Mouse (Mus musculus) lung, embryonic 16.5 days (tissue): ENCODE results near the gene Ptges2. TPM values are rescaled to one million over a fixed set of nuclear protein-coding genes. Genes with fewer than 3 reads are reported as not detected.

Experiments
- ATAC-seq: fragments of 200-750 bp; cut with Nextera tagmentation; 2 replicates; pipeline ENCODE4 v1.8.0; 2017; ENCODE audit warnings: low read depth, mild to moderate bottlenecking, moderate library complexity
- H3K27ac ChIP-seq: fragments of 300-500 bp; sonication (generic); 2 replicates; pipeline ENCODE4 v1.5.1; 2014; ENCODE audit warnings: mild to moderate bottlenecking, control low read depth, low read length
- H3K27me3 ChIP-seq: fragments of 300-500 bp; sonication (generic); 2 replicates; pipeline ENCODE4 v1.6.1; 2014; ENCODE audit warnings: low read depth, low read length, mixed read lengths; ENCODE audit not compliant: control insufficient read depth, insufficient read depth
- H3K36me3 ChIP-seq: fragments of 300-500 bp; sonication (generic); 2 replicates; pipeline ENCODE4 v1.6.1; 2014; ENCODE audit warnings: low read length; ENCODE audit not compliant: control insufficient read depth, insufficient read depth
- H3K4me1 ChIP-seq: fragments of 300-500 bp; sonication (generic); replicated peaks from 2 replicates; pipeline ENCODE4 v1.6.1; 2014; ENCODE audit warnings: low read length, mixed read lengths; ENCODE audit not compliant: control insufficient read depth, insufficient read depth
- H3K4me2 ChIP-seq: fragments of 300-500 bp; sonication (generic); 2 replicates; pipeline ENCODE4 v1.6.1; 2014; ENCODE audit warnings: low read depth, low read length, control low read depth
- H3K4me3 ChIP-seq: fragments of 300-500 bp; sonication (generic); 2 replicates; pipeline ENCODE4 v1.5.1; 2014; ENCODE audit warnings: mild to moderate bottlenecking, low read length, control low read depth
- H3K9ac ChIP-seq: fragments of 300-500 bp; sonication (generic); 2 replicates; pipeline ENCODE4 v1.6.1; 2014; ENCODE audit warnings: low read length, control low read depth
- H3K9me3 ChIP-seq: fragments of 300-500 bp; sonication (generic); 2 replicates; pipeline ENCODE4 v1.6.1; 2016; ENCODE audit warnings: low read length; ENCODE audit not compliant: control insufficient read depth
- WGBS: fragments of 180-500 bp; shearing (Covaris S2); extraction: QIAGEN DNeasy Blood & Tissue Kit; methylation state at CpG from one replicate; pipeline ENCODE4 v1.1.7; 2014; 5-methylcytosine and 5-hydroxymethylcytosine counted together
- polyA plus RNA-seq: library from polyadenylated mRNA; unstranded; fragments of >200 nt; fragmentation: Nextera tagmentation; extraction: Ambion mirVana; gene quantifications from 2 replicates; pipeline ENCODE4 v1.2.1, GENCODE M21; 2015

Gene Ptges2
- polyA plus RNA-seq, 1 experiment from 2014 or later: 20.6 TPM

GRCm38 (mm10) chr2:32382689-32383088 is 13.0 kb upstream of the Ptges2 start:
- Histone ChIP-seq H3K27ac (no peak overlapping the region), H3K4me2 (no peak overlapping the region), H3K4me3 (no peak overlapping the region), H3K9ac (no peak overlapping the region), H3K4me1 (peaks cover 10% of the 10 kb centered on the region), H3K36me3 (peaks cover 12% of the 10 kb centered on the region), H3K27me3 (peaks cover 3% of the 10 kb centered on the region; the same call in 1 of the 2 replicates), H3K9me3 (no peaks in the 10 kb centered on the region)
- ATAC-seq: no peak
- WGBS: 78% methylated on average over 2 of the region's 2 CpGs

DNA sequence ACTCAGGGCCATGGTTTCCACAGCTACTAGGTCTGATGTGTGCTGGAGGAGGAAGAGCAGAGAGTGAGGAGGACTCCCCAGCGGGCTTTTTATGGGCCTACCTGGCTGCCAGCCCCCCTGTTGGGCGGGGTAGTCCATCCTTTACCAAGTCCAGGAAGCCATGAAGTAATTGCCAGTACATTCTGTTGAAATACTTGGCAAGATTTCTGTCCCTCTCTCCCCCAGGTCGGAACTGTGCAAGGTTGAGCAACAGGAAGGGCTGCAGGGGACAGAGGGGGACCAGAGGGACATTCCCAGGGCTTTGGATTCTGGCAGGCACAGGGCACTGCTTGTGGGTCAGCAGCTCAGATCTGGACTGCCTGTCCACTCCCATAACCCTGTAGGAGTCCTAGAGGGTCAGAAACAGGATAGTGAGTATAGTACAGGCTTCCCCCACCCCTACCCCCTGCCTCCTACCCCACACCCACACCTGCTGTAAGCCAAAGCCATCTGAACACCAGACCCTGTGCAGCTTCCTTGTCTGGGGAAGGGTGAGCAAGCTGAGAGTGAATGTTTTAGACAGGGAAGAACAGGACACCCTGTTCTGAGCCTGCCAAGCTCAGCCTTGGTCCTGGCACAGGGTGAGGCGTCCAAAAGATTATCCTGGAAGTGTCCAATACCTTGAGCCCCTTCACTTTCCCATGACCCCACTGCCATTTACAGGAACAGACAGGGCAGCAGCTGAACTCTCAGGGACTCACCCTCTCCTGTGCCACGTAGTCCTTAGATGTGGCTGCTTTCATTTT is 7.8 kb upstream of the Ptges2 start, which contains the start of gene Lcn2:
Gene Lcn2 (minus strand): TSS at position 547 of the 785 bp plus-strand sequence.
- Histone ChIP-seq H3K27me3 (peaks cover 3% of the 10 kb centered on the region; the same call in 1 of the 2 replicates), H3K9ac (0 out of 2 replicates have a peak within 1 kb of the TSS, but pooled peaks have one; percentile 20), H3K4me2 (no peak within 1 kb of the TSS), H3K4me3 (no peak within 1 kb of the TSS), H3K9me3 (no peaks in the 10 kb centered on the region), H3K36me3 (no peaks in the 10 kb centered on the region), H3K4me1 (no peaks in the 10 kb centered on the region), H3K27ac (no peak within 1 kb of the TSS)
- no peak; the same call in 1 of the 2 replicates for ATAC-seq
- 50% methylated on average over 5 of the region's 5 CpGs for WGBS

DNA sequence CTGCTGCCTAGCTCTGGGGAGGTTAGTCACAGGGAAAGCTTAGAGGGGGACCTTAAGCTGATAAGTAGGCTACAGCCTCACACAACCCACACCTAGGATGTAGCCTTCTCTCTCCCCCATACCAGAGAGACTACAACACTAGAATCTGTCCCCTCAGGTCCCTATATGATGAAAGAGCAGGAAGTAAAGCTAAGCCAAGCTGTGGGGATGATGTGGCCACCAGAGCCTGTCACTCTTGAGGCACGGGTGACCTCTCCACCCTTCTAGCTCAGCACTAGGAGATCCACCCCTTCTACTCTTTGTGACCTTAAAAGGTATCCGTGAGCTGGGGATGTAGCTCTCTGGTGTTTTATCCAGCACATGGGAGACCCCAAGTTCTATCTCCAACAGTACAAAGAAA is 6.5 kb upstream of the Ptges2 start:
- 67% methylated on average over 2 of the region's 2 CpGs for WGBS
- ATAC-seq: no peak
- H3K9me3 ChIP-seq: no peaks in the 10 kb centered on the region
- H3K27ac ChIP-seq: no peak overlapping the region
- no peaks in the 10 kb centered on the region for H3K36me3 ChIP-seq
- no peaks in the 10 kb centered on the region for H3K4me1 ChIP-seq
- H3K9ac ChIP-seq: no peak overlapping the region
- no peaks in the 10 kb centered on the region for H3K27me3 ChIP-seq
- no peak overlapping the region for H3K4me2 ChIP-seq
- no peak overlapping the region for H3K4me3 ChIP-seq

GRCm38 (mm10) chr2:32390871-32391270 is 4.8 kb upstream of the Ptges2 start:
- no peak for ATAC-seq
- WGBS: 52% methylated on average over 8 of the region's 8 CpGs
- Histone ChIP-seq H3K9ac (no peak overlapping the region), H3K9me3 (no peaks in the 10 kb centered on the region), H3K36me3 (no peaks in the 10 kb centered on the region), H3K27me3 (no peaks in the 10 kb centered on the region), H3K4me1 (peaks cover 2% of the 10 kb centered on the region; the same call in 1 of the 2 replicates), H3K4me3 (no peak overlapping the region), H3K4me2 (no peak overlapping the region), H3K27ac (no peak overlapping the region)

DNA sequence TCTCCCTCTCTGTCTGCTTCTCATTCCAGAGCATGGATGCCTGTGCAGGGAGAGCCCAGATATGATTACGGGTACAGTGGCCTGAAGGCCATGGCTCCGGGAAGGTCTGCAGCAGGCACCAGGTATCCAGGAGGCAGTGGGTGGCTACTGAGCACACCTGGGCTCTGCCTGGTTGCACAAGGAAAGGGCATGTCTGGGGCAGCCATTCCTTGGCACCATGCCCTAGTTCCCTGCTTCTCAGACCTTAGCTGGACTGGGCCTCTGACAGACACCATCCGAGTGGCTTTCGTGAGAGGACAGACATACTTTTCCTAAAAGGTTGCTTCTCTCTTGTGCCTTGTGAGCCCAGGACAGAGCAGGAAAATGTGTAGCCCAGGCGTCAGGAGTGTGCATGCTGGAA is 3.6 kb upstream of the Ptges2 start:
- peaks cover 7% of the 10 kb centered on the region for H3K4me1 ChIP-seq
- no peak for ATAC-seq
- no peaks in the 10 kb centered on the region for H3K36me3 ChIP-seq
- H3K4me2 ChIP-seq: no peak overlapping the region
- H3K27ac ChIP-seq: no peak overlapping the region
- 74% methylated on average over 5 of the region's 5 CpGs for WGBS
- no peaks in the 10 kb centered on the region for H3K27me3 ChIP-seq
- no peak overlapping the region for H3K9ac ChIP-seq
- H3K9me3 ChIP-seq: no peaks in the 10 kb centered on the region
- H3K4me3 ChIP-seq: no peak overlapping the region

DNA sequence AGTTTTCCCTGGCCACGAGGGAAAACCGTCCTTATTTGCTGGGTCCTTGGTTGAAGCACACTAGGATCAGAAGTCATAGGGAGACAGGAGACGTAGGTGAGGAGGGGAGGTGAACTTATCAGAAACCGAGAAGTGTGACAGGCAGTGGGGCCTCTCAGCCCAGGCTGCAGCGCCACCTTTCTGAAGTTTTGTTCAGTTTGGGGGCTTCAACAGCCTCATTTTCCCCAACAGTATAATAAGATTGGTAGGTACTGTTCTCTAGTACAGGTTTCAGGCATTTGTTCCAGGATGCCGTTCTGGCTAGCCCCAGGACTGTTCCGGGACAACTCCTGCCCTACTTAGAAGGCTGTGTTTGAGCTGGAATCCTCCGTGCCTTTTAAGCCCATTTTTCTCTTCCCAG is 723 bp upstream of the Ptges2 start:
- 2% methylated on average over 8 of the region's 8 CpGs for WGBS
- ATAC-seq: no peak
- no peaks in the 10 kb centered on the region for H3K36me3 ChIP-seq

DNA sequence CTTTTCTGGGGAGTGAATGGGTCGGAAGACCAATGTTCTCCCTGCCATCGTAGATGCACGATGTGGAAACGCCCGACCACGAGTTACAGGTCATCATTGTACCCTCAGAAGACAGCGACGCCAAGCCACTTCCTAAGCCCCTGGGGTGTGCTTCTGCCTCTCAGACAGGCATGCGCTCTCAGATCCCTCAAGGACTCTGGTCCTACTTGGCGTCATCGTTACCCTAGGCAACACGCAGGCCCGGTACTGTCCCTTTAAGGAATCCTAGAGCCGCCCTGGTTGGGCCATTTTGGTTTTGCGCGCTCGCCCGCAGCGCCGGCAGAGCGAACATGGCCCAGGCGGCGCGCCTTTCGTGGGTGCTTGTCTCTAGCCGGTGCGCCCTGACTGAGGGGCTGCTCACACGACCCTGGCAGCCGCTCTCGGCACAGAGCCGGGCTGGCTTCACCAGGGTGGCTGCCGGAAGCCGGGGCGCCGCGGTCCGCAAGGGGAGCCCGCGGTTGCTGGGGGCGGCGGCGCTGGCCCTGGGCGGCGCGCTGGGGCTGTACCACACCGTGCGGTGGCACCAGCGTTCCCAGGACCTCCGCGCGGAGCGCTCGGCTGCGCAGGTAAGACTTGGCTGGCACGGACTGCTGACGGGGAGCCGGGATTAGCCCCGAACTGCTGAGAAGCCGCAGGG is 388 bp downstream of the Ptges2 start:
- H3K4me2 ChIP-seq: peak overlapping the region; percentile 97
- H3K9me3 ChIP-seq: no peaks in the 10 kb centered on the region
- peaks cover 13% of the 10 kb centered on the region for H3K4me1 ChIP-seq
- ATAC-seq: peak; percentile 95
- H3K4me3 ChIP-seq: peak overlapping the region; percentile 70
- WGBS: under 1% methylated on average over 59 of the region's 59 CpGs
- peak overlapping the region; percentile 96 for H3K27ac ChIP-seq
- no peaks in the 10 kb centered on the region for H3K27me3 ChIP-seq
- peaks cover 2% of the 10 kb centered on the region; the same call in 1 of the 2 replicates for H3K36me3 ChIP-seq
- peak overlapping the region; percentile 77 for H3K9ac ChIP-seq

More for the DNA sequence above, 723 bp upstream of the Ptges2 start:
- H3K27ac ChIP-seq: peak overlapping the region; percentile 96
- no peaks in the 10 kb centered on the region for H3K27me3 ChIP-seq
- H3K4me1 ChIP-seq: peaks cover 13% of the 10 kb centered on the region
- H3K9me3 ChIP-seq: no peaks in the 10 kb centered on the region
- H3K4me3 ChIP-seq: peak overlapping the region; percentile 70
- peak overlapping the region; percentile 97 for H3K4me2 ChIP-seq
- peak overlapping the region; percentile 77 for H3K9ac ChIP-seq

DNA sequence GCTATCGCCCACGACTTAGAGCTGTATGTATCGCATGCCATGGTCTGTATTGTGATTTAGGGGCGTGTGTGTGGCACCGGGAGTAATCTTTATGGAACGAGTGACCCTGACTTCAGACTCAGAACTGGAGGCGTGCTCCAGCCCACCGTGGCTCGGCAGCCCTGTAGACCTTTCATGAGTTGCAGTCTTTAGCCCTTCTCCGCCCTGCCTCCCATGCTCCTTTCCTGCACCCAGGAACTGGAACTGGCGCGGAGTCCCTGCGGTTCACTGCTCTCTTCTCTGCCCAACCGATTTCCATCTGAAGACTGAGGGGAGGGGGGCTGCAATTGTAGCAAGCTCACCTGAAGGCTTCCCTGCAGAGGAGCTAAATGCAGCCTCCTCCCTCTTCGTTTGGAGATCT is 999 bp downstream of the Ptges2 start:
- peak overlapping the region; percentile 77 for H3K9ac ChIP-seq
- peak overlapping the region; percentile 70 for H3K4me3 ChIP-seq
- no peak for ATAC-seq
- H3K4me1 ChIP-seq: peaks cover 13% of the 10 kb centered on the region
- under 1% methylated on average over 15 of the region's 15 CpGs for whole genome bisulfite sequencing
- H3K27me3 ChIP-seq: no peaks in the 10 kb centered on the region
- H3K9me3 ChIP-seq: no peaks in the 10 kb centered on the region
- peak overlapping the region; percentile 97 for H3K4me2 ChIP-seq
- H3K36me3 ChIP-seq: peaks cover 6% of the 10 kb centered on the region; the same call in 1 of the 2 replicates
- H3K27ac ChIP-seq: peak overlapping the region; percentile 96

DNA sequence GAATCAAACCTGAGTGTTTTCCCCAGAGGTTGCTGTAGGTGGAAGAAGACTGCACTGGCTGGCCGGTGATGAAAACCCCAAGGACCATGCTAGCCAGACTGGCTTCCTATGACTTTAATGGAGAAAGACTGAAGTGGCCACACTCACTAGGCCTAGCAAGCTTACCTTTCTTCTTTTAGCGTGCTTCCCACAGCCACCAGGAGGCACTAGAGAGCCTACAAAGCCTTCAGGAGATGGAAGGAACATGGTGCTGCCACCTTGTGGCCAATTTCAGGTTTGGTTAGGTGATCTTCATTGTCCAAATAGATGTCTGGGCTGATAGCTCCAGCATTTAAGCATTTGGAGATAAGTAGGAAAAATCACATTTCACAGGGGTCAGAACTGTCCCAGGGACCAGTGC is 9.0 kb downstream of the Ptges2 start:
- H3K27me3 ChIP-seq: no peaks in the 10 kb centered on the region
- H3K9me3 ChIP-seq: no peaks in the 10 kb centered on the region
- peaks cover 3% of the 10 kb centered on the region; the same call in 1 of the 2 replicates for H3K4me1 ChIP-seq
- H3K4me2 ChIP-seq: no peak overlapping the region
- peaks cover 11% of the 10 kb centered on the region; the same call in 1 of the 2 replicates for H3K36me3 ChIP-seq
- no peak overlapping the region for H3K9ac ChIP-seq
- no peak overlapping the region for H3K4me3 ChIP-seq
- WGBS: 18% methylated on average over 2 of the region's 2 CpGs
- ATAC-seq: peak; percentile 29; the same call in 1 of the 2 replicates
- H3K27ac ChIP-seq: no peak overlapping the region
